Mouse (Mus musculus): Measurements from ENCODE around the gene Glis3. TPM values are rescaled to one million over a fixed set of nuclear protein-coding genes. Genes with fewer than 3 reads are reported as not detected.

The Glis3 gene
- polyA plus RNA-seq, 1 experiment from 2014 or later, result 3.9 TPM

DNA sequence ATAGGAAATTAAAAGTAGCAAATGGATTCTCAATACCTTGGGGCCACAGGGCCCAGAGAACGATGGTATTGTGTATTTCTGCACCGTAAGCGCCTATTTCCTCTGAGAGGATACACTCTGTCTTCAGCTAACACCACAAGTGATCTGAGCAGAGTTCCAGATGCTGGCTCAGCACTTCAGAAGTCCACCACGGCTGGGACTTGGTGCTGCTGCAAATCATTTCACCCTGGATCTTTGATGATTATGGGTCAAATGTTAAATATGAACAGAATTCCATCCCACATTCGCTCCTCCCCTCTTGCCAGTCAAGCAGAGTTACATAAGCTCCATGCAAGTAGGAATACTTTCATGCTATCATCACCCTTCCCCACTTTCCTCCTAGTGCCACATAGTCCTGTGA lies 263.8 kb downstream of the Glis3 start:
- Histone ChIP-seq H3K4me3 (no peak overlapping the region), H3K9me3 (peaks cover 7% of the 10 kb centered on the region; the same call in 1 of the 2 replicates), H3K4me1 (no peaks in the 10 kb centered on the region), H3K27me3 (ENCODE audit: poor library complexity, severe bottlenecking) (no peaks in the 10 kb centered on the region), H3K27ac (no peak overlapping the region), H3K36me3 (replicated peaks) (no peaks in the 10 kb centered on the region; the same call in 1 of the 2 replicates)
- no peak for DNase-seq (ENCODE audit: extremely low spot score, low spot score)
- 91% methylated on average over 5 of the region's 5 CpGs for WGBS

- Histone ChIP-seq H3K9me3 (peaks cover 7% of the 10 kb centered on the region; the same call in 1 of the 2 replicates), H3K4me3 (no peak overlapping the region), H3K27ac (no peak overlapping the region), H3K36me3 (replicated peaks) (no peaks in the 10 kb centered on the region; the same call in 1 of the 2 replicates), H3K4me1 (no peaks in the 10 kb centered on the region), H3K27me3 (ENCODE audit: poor library complexity, severe bottlenecking) (no peaks in the 10 kb centered on the region)
- no peak for DNase-seq (ENCODE audit: extremely low spot score, low spot score)
- 83% methylated on average over 3 of the region's 3 CpGs for WGBS
Observed at GRCm38 (mm10) chr19:28408787-28409186, 271.1 kb downstream of the Glis3 start.

DNA sequence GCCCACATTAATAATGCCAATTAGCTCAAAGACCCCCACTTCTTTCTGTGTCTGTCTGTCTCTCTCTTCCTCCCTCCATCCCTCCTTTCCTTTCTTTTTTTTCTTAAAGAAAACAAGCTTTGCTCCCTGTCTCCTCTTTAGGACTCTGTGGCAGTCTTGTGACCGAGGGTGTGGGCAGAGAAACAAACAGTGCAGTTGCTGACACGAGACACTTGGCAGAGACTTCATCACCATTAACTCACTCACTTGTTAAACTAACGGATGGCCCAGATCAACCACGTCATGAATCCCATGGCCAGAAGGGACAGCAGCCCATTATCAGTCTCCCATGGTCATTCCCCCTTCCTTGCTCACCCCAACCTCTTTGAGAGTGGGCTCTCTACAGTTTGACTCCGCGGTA lies 276.9 kb downstream of the Glis3 start:
- 83% methylated on average over 6 of the region's 6 CpGs for WGBS
- no peaks in the 10 kb centered on the region for H3K9me3 ChIP-seq
- H3K27me3 ChIP-seq (ENCODE audit: poor library complexity, severe bottlenecking), result peaks cover 14% of the 10 kb centered on the region; the same call in 1 of the 2 replicates
- H3K36me3 ChIP-seq (replicated peaks), result no peaks in the 10 kb centered on the region
- no peak overlapping the region for H3K27ac ChIP-seq
- DNase-seq (ENCODE audit: extremely low spot score, low spot score), result no peak
- no peak overlapping the region for H3K4me3 ChIP-seq
- peaks cover 8% of the 10 kb centered on the region; the same call in 1 of the 2 replicates for H3K4me1 ChIP-seq

DNA sequence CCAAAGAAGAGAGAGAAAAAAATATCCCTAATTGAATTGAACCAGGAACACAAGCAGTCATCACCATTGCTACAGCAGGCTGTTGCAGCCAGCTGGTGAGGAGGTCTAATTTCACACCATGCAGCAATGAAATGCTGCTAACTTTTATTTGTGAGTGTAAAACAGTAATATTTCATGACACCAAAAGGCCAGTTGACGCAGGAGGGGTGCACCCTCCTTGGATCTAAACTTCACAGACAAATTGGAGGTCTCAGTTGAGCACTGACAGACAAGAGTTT lies 284.4 kb downstream of the Glis3 start:
- no peaks in the 10 kb centered on the region for H3K9me3 ChIP-seq
- no peak overlapping the region for H3K27ac ChIP-seq
- peaks cover 32% of the 10 kb centered on the region for H3K27me3 ChIP-seq (ENCODE audit: poor library complexity, severe bottlenecking)
- no peaks in the 10 kb centered on the region for H3K36me3 ChIP-seq (replicated peaks)
- peaks cover 31% of the 10 kb centered on the region for H3K4me1 ChIP-seq
- DNase-seq (ENCODE audit: extremely low spot score, low spot score), result no peak
- 87% methylated on average over 1 of the region's 1 CpGs for WGBS
- H3K4me3 ChIP-seq, result no peak overlapping the region

GRCm38 (mm10) chr19:28394826-28395583 lies 284.9 kb downstream of the Glis3 start:
- H3K9me3 ChIP-seq, result no peaks in the 10 kb centered on the region
- no peak for DNase-seq (ENCODE audit: extremely low spot score, low spot score)
- peak overlapping the region; percentile 44; the same call in 1 of the 2 replicates for H3K27ac ChIP-seq
- no peak overlapping the region for H3K4me3 ChIP-seq
- peaks cover 31% of the 10 kb centered on the region for H3K4me1 ChIP-seq
- H3K27me3 ChIP-seq (ENCODE audit: poor library complexity, severe bottlenecking), result peaks cover 32% of the 10 kb centered on the region
- H3K36me3 ChIP-seq (replicated peaks), result no peaks in the 10 kb centered on the region
- WGBS, result 46% methylated on average over 12 of the region's 12 CpGs

- H3K4me1 ChIP-seq, result peaks cover 24% of the 10 kb centered on the region
- H3K36me3 ChIP-seq (replicated peaks), result no peaks in the 10 kb centered on the region
- H3K9me3 ChIP-seq, result no peaks in the 10 kb centered on the region
- DNase-seq (ENCODE audit: extremely low spot score, low spot score), result no peak
- H3K4me3 ChIP-seq, result no peak overlapping the region
- 86% methylated on average over 7 of the region's 7 CpGs for WGBS
- H3K27me3 ChIP-seq (ENCODE audit: poor library complexity, severe bottlenecking), result peaks cover 23% of the 10 kb centered on the region
- no peak overlapping the region for H3K27ac ChIP-seq
Observed at GRCm38 (mm10) chr19:28393766-28394165, 286.1 kb downstream of the Glis3 start.

GRCm38 (mm10) chr19:28392838-28393237 lies 287.0 kb downstream of the Glis3 start:
- Histone ChIP-seq H3K27ac (no peak overlapping the region), H3K4me3 (no peak overlapping the region), H3K27me3 (ENCODE audit: poor library complexity, severe bottlenecking) (peaks cover 17% of the 10 kb centered on the region), H3K36me3 (replicated peaks) (no peaks in the 10 kb centered on the region), H3K4me1 (peaks cover 23% of the 10 kb centered on the region), H3K9me3 (no peaks in the 10 kb centered on the region)
- no peak for DNase-seq (ENCODE audit: extremely low spot score, low spot score)
- 86% methylated on average over 3 of the region's 3 CpGs for WGBS

DNA sequence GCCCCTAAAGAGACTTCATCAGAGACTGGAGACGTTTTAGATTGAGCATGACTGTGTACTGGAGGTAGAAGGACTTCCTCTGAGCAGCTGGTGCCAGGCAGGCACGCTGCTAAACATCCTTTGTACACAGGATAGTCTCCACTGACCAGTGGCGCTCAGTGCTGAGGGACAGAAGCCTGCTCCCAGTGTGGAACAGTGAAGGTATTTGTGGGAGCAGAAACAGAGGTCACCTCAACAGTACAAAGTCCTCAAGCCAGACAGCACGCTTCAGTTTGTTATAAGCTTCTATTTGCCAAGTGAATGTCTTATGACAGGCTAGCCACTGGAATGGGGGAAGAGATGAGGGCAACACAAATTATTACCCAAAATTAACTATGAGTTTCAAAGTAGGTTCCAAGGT lies 289.0 kb downstream of the Glis3 start:
- Histone ChIP-seq H3K4me1 (peaks cover 20% of the 10 kb centered on the region), H3K27ac (no peak overlapping the region), H3K4me3 (no peak overlapping the region), H3K36me3 (replicated peaks) (no peaks in the 10 kb centered on the region), H3K27me3 (ENCODE audit: poor library complexity, severe bottlenecking) (peaks cover 7% of the 10 kb centered on the region), H3K9me3 (no peaks in the 10 kb centered on the region)
- whole genome bisulfite sequencing, result 81% methylated on average over 4 of the region's 4 CpGs
- DNase-seq (ENCODE audit: extremely low spot score, low spot score), result no peak

DNA sequence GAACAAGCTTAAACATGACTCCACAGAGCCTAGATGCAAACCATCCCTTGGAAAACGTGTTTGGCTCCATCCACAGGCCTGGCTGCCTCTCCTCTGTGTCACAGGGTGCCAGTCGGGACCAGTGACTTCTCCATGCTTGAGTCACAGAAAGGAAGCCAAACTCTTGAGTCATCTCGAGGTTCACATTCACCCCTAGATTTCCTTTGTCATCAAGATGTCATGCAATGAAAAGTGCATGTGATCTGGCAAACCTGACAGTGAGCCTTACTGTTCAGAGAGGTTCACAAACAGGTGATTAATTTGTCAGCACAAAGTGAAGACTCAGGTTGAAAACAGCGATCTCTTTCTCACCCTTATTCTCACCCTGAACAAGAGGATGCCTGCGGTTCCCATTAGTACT lies 290.7 kb downstream of the Glis3 start:
- 71% methylated on average over 5 of the region's 5 CpGs for WGBS
- Histone ChIP-seq H3K27me3 (ENCODE audit: poor library complexity, severe bottlenecking) (peaks cover 17% of the 10 kb centered on the region), H3K4me3 (no peak overlapping the region), H3K27ac (no peak overlapping the region), H3K9me3 (no peaks in the 10 kb centered on the region), H3K4me1 (peaks cover 3% of the 10 kb centered on the region), H3K36me3 (replicated peaks) (no peaks in the 10 kb centered on the region)
- no peak for DNase-seq (ENCODE audit: extremely low spot score, low spot score)

- H3K4me1 ChIP-seq, result peaks cover 47% of the 10 kb centered on the region
- H3K9me3 ChIP-seq, result no peaks in the 10 kb centered on the region
- H3K27me3 ChIP-seq (ENCODE audit: poor library complexity, severe bottlenecking), result peaks cover 40% of the 10 kb centered on the region
- 89% methylated on average over 5 of the region's 5 CpGs for WGBS
- no peak overlapping the region for H3K4me3 ChIP-seq
- H3K27ac ChIP-seq, result no peak overlapping the region
- no peaks in the 10 kb centered on the region for H3K36me3 ChIP-seq (replicated peaks)
- no peak for DNase-seq (ENCODE audit: extremely low spot score, low spot score)
Observed at GRCm38 (mm10) chr19:28383425-28383824, 296.5 kb downstream of the Glis3 start.

DNA sequence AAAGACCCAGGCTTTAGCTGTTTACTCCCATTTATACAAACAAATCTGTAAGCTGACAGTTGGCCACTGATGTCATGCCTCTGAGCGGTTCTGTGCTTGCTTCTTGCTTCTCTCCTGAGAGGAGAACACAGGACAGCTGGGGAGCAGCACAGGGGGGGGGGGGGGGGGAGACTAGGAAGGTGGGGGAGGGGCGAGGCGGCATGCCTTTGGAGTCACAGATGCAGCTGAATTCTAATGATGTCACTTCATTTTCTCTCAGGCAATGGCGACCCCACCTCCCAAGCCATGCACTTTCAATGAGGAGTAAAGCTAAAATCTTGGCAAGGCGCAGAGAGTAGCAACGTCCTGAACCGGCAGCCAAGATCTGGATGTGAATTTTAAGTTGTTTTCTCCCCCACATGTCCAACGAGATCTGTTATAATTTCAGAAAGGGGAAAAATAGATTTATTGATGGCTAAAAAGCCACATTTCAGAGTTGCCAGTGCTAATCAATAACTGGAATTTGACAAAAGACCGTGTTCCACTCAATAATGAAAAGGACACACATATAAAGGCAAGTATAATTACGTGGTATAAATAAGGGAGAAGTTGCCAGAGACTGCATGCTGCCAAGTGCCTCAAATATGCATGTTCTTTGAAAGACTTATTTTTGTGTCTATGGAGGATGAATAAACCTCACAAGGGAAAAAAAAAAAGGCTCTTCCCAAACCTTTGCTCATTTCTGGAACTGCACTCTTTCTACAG lies 297.5 kb downstream of the Glis3 start:
- H3K4me1 ChIP-seq, result peaks cover 58% of the 10 kb centered on the region
- no peaks in the 10 kb centered on the region for H3K9me3 ChIP-seq
- peaks cover 50% of the 10 kb centered on the region for H3K27me3 ChIP-seq (ENCODE audit: poor library complexity, severe bottlenecking)
- H3K36me3 ChIP-seq (replicated peaks), result no peaks in the 10 kb centered on the region
- WGBS, result 56% methylated on average over 10 of the region's 10 CpGs
- peak; percentile 42 for DNase-seq (ENCODE audit: extremely low spot score, low spot score)
- peak overlapping the region; percentile 31 for H3K27ac ChIP-seq
- H3K4me3 ChIP-seq, result no peak overlapping the region

DNA sequence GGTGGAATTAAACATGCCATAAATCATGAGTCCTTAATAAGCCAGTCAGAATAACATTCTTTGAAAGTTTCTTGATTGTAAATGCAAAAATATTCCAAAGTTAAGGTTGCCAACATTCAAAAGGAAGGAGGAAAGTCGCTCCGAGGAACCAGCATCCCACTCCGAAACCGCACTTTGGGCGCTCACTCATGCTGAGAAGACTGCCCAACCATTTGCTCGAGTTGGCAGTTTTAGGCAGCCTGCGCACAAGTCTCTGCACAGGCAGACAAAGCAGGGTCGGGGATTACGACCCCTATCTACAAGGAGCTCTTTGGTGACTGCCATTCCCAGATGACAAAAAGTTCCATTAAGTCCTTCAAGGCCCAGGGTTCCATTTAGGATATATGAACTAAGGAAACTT lies 298.4 kb downstream of the Glis3 start:
- Histone ChIP-seq H3K9me3 (no peaks in the 10 kb centered on the region), H3K27ac (0 out of 2 replicates have a peak overlapping the region, but pooled peaks have one; percentile 4), H3K27me3 (ENCODE audit: poor library complexity, severe bottlenecking) (peaks cover 59% of the 10 kb centered on the region), H3K4me1 (peaks cover 67% of the 10 kb centered on the region), H3K4me3 (no peak overlapping the region), H3K36me3 (replicated peaks) (no peaks in the 10 kb centered on the region)
- 63% methylated on average over 9 of the region's 9 CpGs for WGBS
- no peak for DNase-seq (ENCODE audit: extremely low spot score, low spot score)

DNA sequence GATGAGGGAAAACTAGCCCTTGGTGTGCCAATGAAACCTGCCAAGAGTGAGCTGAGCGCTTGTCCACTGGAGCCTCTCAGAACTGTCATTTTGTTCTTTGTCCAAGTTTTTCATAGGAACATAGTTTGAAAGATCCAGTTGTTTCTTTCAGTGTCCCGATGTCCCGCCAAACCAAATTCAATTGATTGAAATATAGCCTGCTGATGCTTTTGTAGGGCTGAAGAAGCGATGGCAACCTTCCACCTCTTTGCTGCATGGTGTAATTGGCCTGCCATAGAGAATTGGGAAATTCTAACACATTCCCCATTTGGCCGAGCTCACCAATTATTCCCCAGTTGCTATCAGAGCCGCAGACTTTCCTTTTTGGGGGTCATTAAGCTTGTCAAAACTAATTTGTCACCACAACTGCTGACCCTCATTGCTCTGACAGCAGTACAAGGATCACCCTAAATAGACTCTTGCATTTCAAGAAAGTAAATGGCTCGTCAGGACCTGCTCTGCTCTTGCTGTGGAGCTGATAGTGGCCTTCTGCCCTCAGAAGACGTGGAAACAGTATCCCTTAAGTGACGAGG lies 299.1 kb downstream of the Glis3 start:
- DNase-seq (ENCODE audit: extremely low spot score, low spot score), result no peak
- Histone ChIP-seq H3K4me1 (peaks cover 70% of the 10 kb centered on the region), H3K27me3 (ENCODE audit: poor library complexity, severe bottlenecking) (peaks cover 65% of the 10 kb centered on the region), H3K9me3 (no peaks in the 10 kb centered on the region), H3K27ac (no peak overlapping the region), H3K4me3 (no peak overlapping the region), H3K36me3 (replicated peaks) (no peaks in the 10 kb centered on the region)
- 68% methylated on average over 9 of the region's 9 CpGs for WGBS

Data from forebrain, embryonic 10.5 days (tissue).